Comparison of ENCODE assay signal across 9 mouse cellular contexts in genomic region chr19:4559011-4559410, GRCm38 (mm10). TPM values are rescaled to one million over a fixed set of nuclear protein-coding genes. Genes with fewer than 3 reads are reported as not detected.
A peak's percentile ranks its signal among the peaks of the same experiment; 100 is the strongest.
DNase-seq lines count a peak whose midpoint lies in the region; ATAC-seq and TF ChIP-seq lines count a peak whose summit lies in the region.
"Had no signal": no experiment of that assay in that cellular context is flagged by ENCODE, and none has a peak within 500 bp of the region (broad histone marks: within the 10 kb centered on the region; RNA-seq: fewer than 3 reads in every experiment).

No protein-coding gene starts in this region.

- peaks cover 2% of the 10 kb centered on the region; the same call in 1 of the 2 replicates for H3K4me1 ChIP-seq in forebrain, embryonic 11.5 days (replicated peaks; ENCODE audit: control insufficient read depth, insufficient read depth, low read length)
- peaks cover 11% of the 10 kb centered on the region; the same call in 1 of the 2 replicates for H3K4me1 ChIP-seq in forebrain, embryonic 16.5 days (replicated peaks; ENCODE audit: control insufficient read depth, insufficient read depth, low read length)
- peaks cover 95% of the 10 kb centered on the region for H3K4me1 ChIP-seq in liver, embryonic 12.5 days
- peaks cover 13% of the 10 kb centered on the region; the same call in 1 of the 2 replicates for H3K4me1 ChIP-seq in stomach, embryonic 16.5 days (ENCODE audit: control insufficient read depth, insufficient read depth, low read length)

- no peak for TF ChIP-seq CTCF in left cerebral cortex, adult 2 months (IDR thresholded peaks at IDR 0.05)

- no peak for DNase-seq in forebrain, embryonic 11.5 days (ENCODE audit: low spot score)
- no peak for DNase-seq in left cerebral cortex, adult 2 months (ENCODE audit: extremely low spot score in 1 of 2, low spot score in 2 of 2)
- no peak for DNase-seq in left cerebral cortex, postnatal 4 days
- no peak for DNase-seq in thymus, postnatal 4 days
- no peak for DNase-seq in frontal cortex, postnatal 14 days (ENCODE audit: low spot score in 2 of 2)
- DNase-seq: lung, postnatal 36 days had no signal

- H3K36me3 ChIP-seq in forebrain, embryonic 11.5 days (ENCODE audit: control insufficient read depth, insufficient read depth, low read length): no peaks in the 10 kb centered on the region
- H3K36me3 ChIP-seq in forebrain, embryonic 16.5 days (ENCODE audit: control insufficient read depth, insufficient read depth): no peaks in the 10 kb centered on the region
- no peaks in the 10 kb centered on the region for H3K36me3 ChIP-seq in liver, embryonic 12.5 days
- H3K36me3 ChIP-seq in stomach, embryonic 16.5 days (ENCODE audit: control insufficient read depth, insufficient read depth, low read length): no peaks in the 10 kb centered on the region

- no peak for ATAC-seq in forebrain, embryonic 11.5 days (replicated peaks; ENCODE audit: low FRiP score)
- ATAC-seq in forebrain, embryonic 16.5 days: no peak
- peak; percentile 58 for ATAC-seq in liver, embryonic 12.5 days
- ATAC-seq in stomach, embryonic 16.5 days (ENCODE audit: insufficient read depth, low FRiP score): 0 out of 2 replicates have a peak, but pooled peaks have one; percentile 10

- peak overlapping the region; percentile 8; the same call in 1 of the 2 replicates for H3K27ac ChIP-seq in forebrain, embryonic 11.5 days (ENCODE audit: low read depth, low read length)
- no peak overlapping the region for H3K27ac ChIP-seq in forebrain, embryonic 16.5 days (ENCODE audit: low read length)
- H3K27ac ChIP-seq in left cerebral cortex, adult 2 months: peak overlapping the region; percentile 63
- H3K27ac ChIP-seq in liver, embryonic 12.5 days: peak overlapping the region; percentile 99
- H3K27ac ChIP-seq in stomach, embryonic 16.5 days (ENCODE audit: low read length): peak overlapping the region; percentile 31; the same call in 1 of the 2 replicates

- no peaks in the 10 kb centered on the region for H3K9me3 ChIP-seq in forebrain, embryonic 11.5 days (ENCODE audit: control insufficient read depth, low read length)
- no peaks in the 10 kb centered on the region for H3K9me3 ChIP-seq in forebrain, embryonic 16.5 days (ENCODE audit: control insufficient read depth, low read length)
- no peaks in the 10 kb centered on the region for H3K9me3 ChIP-seq in liver, embryonic 12.5 days (replicated peaks)
- H3K9me3 ChIP-seq in stomach, embryonic 16.5 days (replicated peaks; ENCODE audit: control insufficient read depth, low read length): no peaks in the 10 kb centered on the region

- intact Hi-C loops in left cerebral cortex, adult 2 months (cut with DNase I): loop anchor here (5.0 kb wide), 1 partner anchor 47 kb away; the partner anchor contains the start of gene Pcx
- intact Hi-C loops in left cerebral cortex, postnatal 4 days (cut with DNase I): no loop called here

- H3K4me3 ChIP-seq in forebrain, embryonic 11.5 days (ENCODE audit: low read depth, low read length): no peak overlapping the region
- H3K4me3 ChIP-seq in forebrain, embryonic 16.5 days (replicated peaks; ENCODE audit: low read length): no peak overlapping the region
- no peak overlapping the region for H3K4me3 ChIP-seq in left cerebral cortex, adult 2 months
- H3K4me3 ChIP-seq in liver, embryonic 12.5 days: peak overlapping the region; percentile 36; the same call in 1 of the 2 replicates
- no peak overlapping the region for H3K4me3 ChIP-seq in stomach, embryonic 16.5 days (replicated peaks; ENCODE audit: low read length)

- no peak overlapping the region for H3K9ac ChIP-seq in forebrain, embryonic 11.5 days (ENCODE audit: low read length)
- no peak overlapping the region for H3K9ac ChIP-seq in forebrain, embryonic 16.5 days (replicated peaks; ENCODE audit: low read depth, low read length)
- peak overlapping the region; percentile 69 for H3K9ac ChIP-seq in liver, embryonic 12.5 days
- no peak overlapping the region for H3K9ac ChIP-seq in stomach, embryonic 16.5 days (ENCODE audit: low read length)

- H3K4me2 ChIP-seq in forebrain, embryonic 11.5 days (ENCODE audit: low read depth, low read length, severe bottlenecking): no peak overlapping the region
- no peak overlapping the region for H3K4me2 ChIP-seq in forebrain, embryonic 16.5 days (ENCODE audit: low read length)
- H3K4me2 ChIP-seq in liver, embryonic 12.5 days: peak overlapping the region; percentile 72
- no peak overlapping the region for H3K4me2 ChIP-seq in stomach, embryonic 16.5 days (ENCODE audit: low read depth, low read length)

- H3K27me3 ChIP-seq in forebrain, embryonic 11.5 days (ENCODE audit: control insufficient read depth, insufficient read depth, low read length): no peaks in the 10 kb centered on the region
- H3K27me3 ChIP-seq in forebrain, embryonic 16.5 days (replicated peaks; ENCODE audit: control insufficient read depth, insufficient read depth, low read length): no peaks in the 10 kb centered on the region
- H3K27me3 ChIP-seq in liver, embryonic 12.5 days (replicated peaks): no peaks in the 10 kb centered on the region
- no peaks in the 10 kb centered on the region for H3K27me3 ChIP-seq in stomach, embryonic 16.5 days (ENCODE audit: control insufficient read depth, insufficient read depth, low read length)

- 60% methylated on average over 3 of the region's 3 CpGs for WGBS in forebrain, embryonic 11.5 days
- WGBS in forebrain, embryonic 16.5 days: 67% methylated on average over 3 of the region's 3 CpGs
- 34% methylated on average over 3 of the region's 3 CpGs for WGBS in liver, embryonic 12.5 days (ENCODE audit: insufficient replicate concordance)
- 32% methylated on average over 3 of the region's 3 CpGs for WGBS in stomach, embryonic 16.5 days

RNA-seq across cellular contexts. Expression of gene Pcx, which starts 48.7 kb away (rescaled TPM):
- polyA plus RNA-seq in forebrain, embryonic 11.5 days (2014; fragmentation: Nextera tagmentation; extraction: Ambion mirVana): 18.5 and 19.3 TPM in 2 replicates
- 30.6 and 33.3 TPM in 2 replicates for polyA plus RNA-seq in forebrain, embryonic 16.5 days (2015; fragmentation: Nextera tagmentation; extraction: Ambion mirVana)
- 10 to 100 TPM; 63.2 to 72.1 TPM for total RNA-seq in left cerebral cortex, adult 2 months (2021)
- 10 to 100 TPM; 42.6 to 44.2 TPM for total RNA-seq in left cerebral cortex, postnatal 4 days (2021)
- polyA plus RNA-seq in liver, embryonic 12.5 days (2016; fragmentation: Nextera tagmentation; extraction: Ambion mirVana): 34.3 and 34.8 TPM in 2 replicates
- 24.0 and 30.0 TPM in 2 replicates for polyA plus RNA-seq in stomach, embryonic 16.5 days (2015; fragmentation: Nextera tagmentation; extraction: Ambion mirVana)

RNA-seq across cellular contexts. Expression of gene Lrfn4, which starts 56.5 kb away (rescaled TPM):
- polyA plus RNA-seq in forebrain, embryonic 11.5 days (2014; fragmentation: Nextera tagmentation; extraction: Ambion mirVana): 8.5 and 12.0 TPM in 2 replicates
- polyA plus RNA-seq in forebrain, embryonic 16.5 days (2015; fragmentation: Nextera tagmentation; extraction: Ambion mirVana): 8.9 and 9.2 TPM in 2 replicates
- total RNA-seq in left cerebral cortex, adult 2 months (2021): 10 to 100 TPM; 41.2 to 44.9 TPM
- total RNA-seq in left cerebral cortex, postnatal 4 days (2021): 10 to 100 TPM; 85.3 to 88.6 TPM
- 2.6 and 2.7 TPM in 2 replicates for polyA plus RNA-seq in liver, embryonic 12.5 days (2016; fragmentation: Nextera tagmentation; extraction: Ambion mirVana)
- 2.1 and 2.5 TPM in 2 replicates for polyA plus RNA-seq in stomach, embryonic 16.5 days (2015; fragmentation: Nextera tagmentation; extraction: Ambion mirVana)

Comparison
In these comparisons a context has a peak if more than half of its experiments do, and no peak if none do; other contexts are left out.
1. ATAC-seq: peak in liver, embryonic 12.5 days (single experiment) and stomach, embryonic 16.5 days (single experiment); none in forebrain, embryonic 11.5 days (single experiment) and forebrain, embryonic 16.5 days (single experiment).